Mouse (Mus musculus) megakaryocyte, embryonic 14.5 days (primary cell): Measurements from ENCODE around the gene Trim14.

Experiments used
- FLI1 ChIP-seq: IDR thresholded peaks from 2 replicates; pipeline ENCODE4 v1.6.1; 2012; ENCODE audit warnings: low read length, inconsistent platforms, mixed read lengths
- GATA1 ChIP-seq: IDR thresholded peaks from 3 replicates; pipeline ENCODE4 v1.6.1; 2012; ENCODE audit warnings: mixed read lengths, low read length, inconsistent platforms, borderline replicate concordance

DNA sequence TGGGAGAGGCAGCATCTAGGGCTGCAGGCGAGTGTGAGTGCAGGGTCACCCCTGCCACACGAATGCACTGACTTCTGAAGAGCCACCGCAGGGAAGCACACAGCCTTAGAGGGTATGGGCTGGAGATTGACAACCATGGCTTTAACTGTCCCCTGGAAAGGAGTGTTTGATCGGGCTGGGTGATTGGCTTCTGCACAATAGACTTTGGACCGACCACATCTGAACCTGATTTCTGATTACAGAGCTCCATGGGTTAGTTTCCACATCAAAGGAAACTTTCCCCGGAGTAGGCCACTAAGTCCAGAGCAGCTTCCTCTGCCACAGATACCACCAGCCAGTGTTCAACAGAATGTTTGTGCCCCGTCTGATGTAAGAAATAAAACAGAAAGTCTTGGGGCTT is 6.2 kb downstream of the Trim14 start:
- TF ChIP-seq FLI1, result no peak
- no peak for TF ChIP-seq GATA1
